Mouse (Mus musculus) kidney, adult 11 months (tissue): ENCODE results near the gene Aco2.
"Not testable (repeated sequence)": the region's sequence is repeated elsewhere in the genome, so short reads cannot be mapped to it uniquely, and the experiment has no call there.

Experiments
- DNase-seq: peaks from one replicate; pipeline ENCODE4 v3.0.0; 2022

Gene Aco2

GRCm38 (mm10) chr15:81882348-81882747 lies 10.2 kb downstream of the Aco2 start:
- DNase-seq: peak; percentile 52

GRCm38 (mm10) chr15:81885418-81885934 lies 13.4 kb downstream of the Aco2 start:
- no peak for DNase-seq

GRCm38 (mm10) chr15:81886795-81887550 lies 14.9 kb downstream of the Aco2 start:
- peak; percentile 49 for DNase-seq

GRCm38 (mm10) chr15:81889175-81889574 lies 17.1 kb downstream of the Aco2 start:
- no peak for DNase-seq

- DNase-seq: no peak
Observed at GRCm38 (mm10) chr15:81891140-81891802, 19.2 kb downstream of the Aco2 start.

GRCm38 (mm10) chr15:81891822-81892580 lies 19.9 kb downstream of the Aco2 start:
- DNase-seq: no peak

GRCm38 (mm10) chr15:81894002-81894401 lies 21.9 kb downstream of the Aco2 start:
- peak; percentile 78 for DNase-seq

- DNase-seq: no peak
Observed at GRCm38 (mm10) chr15:81896407-81896806, 24.3 kb downstream of the Aco2 start.

GRCm38 (mm10) chr15:81897607-81898285 lies 25.6 kb downstream of the Aco2 start:
- peak; percentile 60 for DNase-seq

- no peak for DNase-seq
Observed at GRCm38 (mm10) chr15:81898751-81899150, 26.6 kb downstream of the Aco2 start.

GRCm38 (mm10) chr15:81904939-81905338 lies 32.8 kb downstream of the Aco2 start:
- no peak for DNase-seq

GRCm38 (mm10) chr15:81907953-81908352 lies 35.8 kb downstream of the Aco2 start:
- DNase-seq: no peak

GRCm38 (mm10) chr15:81908767-81909166 lies 36.7 kb downstream of the Aco2 start:
- DNase-seq: not testable (repeated sequence)

- DNase-seq: no peak
Observed at GRCm38 (mm10) chr15:81912498-81912897, 40.4 kb downstream of the Aco2 start.

- DNase-seq: no peak
Observed at GRCm38 (mm10) chr15:81914668-81915067, 42.6 kb downstream of the Aco2 start.

GRCm38 (mm10) chr15:81915663-81916062 lies 43.6 kb downstream of the Aco2 start:
- DNase-seq: no peak

- no peak for DNase-seq
Observed at GRCm38 (mm10) chr15:81917201-81917600, 45.1 kb downstream of the Aco2 start.

- peak; percentile 65 for DNase-seq
Observed at GRCm38 (mm10) chr15:81917621-81918463, 45.7 kb downstream of the Aco2 start.

- DNase-seq: peak; percentile 66
Observed at GRCm38 (mm10) chr15:81919062-81919461, 47.0 kb downstream of the Aco2 start.

- DNase-seq: no peak
Observed at GRCm38 (mm10) chr15:81920546-81921217, 48.6 kb downstream of the Aco2 start.

- DNase-seq: no peak
Observed at GRCm38 (mm10) chr15:81921255-81921654, 49.1 kb downstream of the Aco2 start.
